Mouse (Mus musculus) bone marrow, adult 2 months (tissue): Measurements from ENCODE around the gene Slc22a3. TPM values are rescaled to one million over a fixed set of nuclear protein-coding genes. Genes with fewer than 3 reads are reported as not detected.
A peak's percentile ranks its signal among the peaks of the same experiment; 100 is the strongest.

ENCODE experiments used
- H3K27ac ChIP-seq: fragments of 200-500 bp; 2 replicates; pipeline ENCODE4 v1.5.1; 2012; ENCODE audit warnings: low read depth, mild to moderate bottlenecking, control low read depth, inconsistent platforms, low read length; ENCODE audit not compliant: control insufficient read depth, poor library complexity, insufficient read depth
- H3K4me1 ChIP-seq: fragments of 200-500 bp; 2 replicates; pipeline ENCODE4 v1.6.1; 2011; ENCODE audit warnings: low read length; ENCODE audit not compliant: control insufficient read depth, insufficient read depth
- H3K4me3 ChIP-seq: fragments of 200-500 bp; replicated peaks from 2 replicates; pipeline ENCODE3; 2011; ENCODE audit warnings: mild to moderate bottlenecking, low read depth, low read length, control low read depth; ENCODE audit not compliant: control insufficient read depth
- CTCF ChIP-seq: fragments of 200-500 bp; IDR thresholded peaks from 2 replicates; pipeline ENCODE4 v1.5.1; 2011; ENCODE audit warnings: low read length, control low read depth; ENCODE audit not compliant: control insufficient read depth, insufficient read depth
- POLR2A ChIP-seq: fragments of 200-500 bp; IDR thresholded peaks from 2 replicates; pipeline ENCODE4 v1.6.1; 2011; ENCODE audit warnings: low read depth, mild to moderate bottlenecking, control low read depth, low read length, borderline replicate concordance; ENCODE audit not compliant: control insufficient read depth
- WGBS: fragments of 180-500 bp; shearing (Covaris S2); methylation state at CpG from one replicate; pipeline ENCODE4 v1.1.7; 2018; 5-methylcytosine and 5-hydroxymethylcytosine counted together
- polyA plus RNA-seq: library from polyadenylated mRNA; stranded (reverse); fragments of >200 nt; gene quantifications from 2 replicates; pipeline ENCODE4 v1.2.4, GENCODE M21; 2011; ENCODE audit warnings: low replicate concordance; ENCODE audit not compliant: missing spikeins, insufficient read depth, insufficient read length

The Slc22a3 gene
- polyA plus RNA-seq, 1 experiment = 2.3 TPM

- Histone ChIP-seq H3K27ac (no peak overlapping the region), H3K4me1 (no peaks in the 10 kb centered on the region), H3K4me3 (no peak overlapping the region)
- 74% methylated on average over 5 of the region's 5 CpGs for WGBS
- TF ChIP-seq CTCF (no peak), POLR2A (no peak)
Observed at GRCm38 (mm10) chr17:12489888-12490287, 17.6 kb downstream of the Slc22a3 start.

GRCm38 (mm10) chr17:12485657-12486056 lies 21.8 kb downstream of the Slc22a3 start:
- 85% methylated on average over 3 of the region's 3 CpGs for WGBS
- H3K27ac ChIP-seq = no peak overlapping the region
- TF ChIP-seq POLR2A (no peak), CTCF (no peak)
- no peak overlapping the region for H3K4me3 ChIP-seq
- no peaks in the 10 kb centered on the region for H3K4me1 ChIP-seq

- Histone ChIP-seq H3K4me1 (no peaks in the 10 kb centered on the region), H3K4me3 (no peak overlapping the region), H3K27ac (no peak overlapping the region)
- TF ChIP-seq CTCF (no peak), POLR2A (no peak)
- 48% methylated on average over 2 of the region's 2 CpGs for WGBS
Observed at GRCm38 (mm10) chr17:12479416-12479815, 28.1 kb downstream of the Slc22a3 start.

- Histone ChIP-seq H3K27ac (no peak overlapping the region), H3K4me3 (no peak overlapping the region), H3K4me1 (no peaks in the 10 kb centered on the region; the same call in 1 of the 2 replicates)
- 15% methylated on average over 3 of the region's 3 CpGs for WGBS
- TF ChIP-seq POLR2A (no peak), CTCF (no peak)
Observed at GRCm38 (mm10) chr17:12474509-12475083, 32.9 kb downstream of the Slc22a3 start.

GRCm38 (mm10) chr17:12472547-12472946 lies 35.0 kb downstream of the Slc22a3 start:
- Histone ChIP-seq H3K4me3 (no peak overlapping the region), H3K4me1 (peaks cover 3% of the 10 kb centered on the region), H3K27ac (no peak overlapping the region)
- TF ChIP-seq CTCF (no peak), POLR2A (no peak)

- WGBS = 45% methylated on average over 5 of the region's 5 CpGs
- TF ChIP-seq POLR2A (no peak), CTCF (no peak)
- no peak overlapping the region for H3K27ac ChIP-seq
- H3K4me3 ChIP-seq = no peak overlapping the region
- H3K4me1 ChIP-seq = peaks cover 3% of the 10 kb centered on the region
Observed at GRCm38 (mm10) chr17:12468745-12469144, 38.8 kb downstream of the Slc22a3 start.

- no peak overlapping the region for H3K27ac ChIP-seq
- H3K4me1 ChIP-seq = peaks cover 3% of the 10 kb centered on the region
- TF ChIP-seq CTCF = no peak
- TF ChIP-seq POLR2A = no peak
- no peak overlapping the region for H3K4me3 ChIP-seq
- WGBS = 54% methylated on average over 3 of the region's 3 CpGs
Observed at GRCm38 (mm10) chr17:12467642-12468041, 39.9 kb downstream of the Slc22a3 start.

- TF ChIP-seq CTCF = no peak
- TF ChIP-seq POLR2A = no peak
- H3K4me3 ChIP-seq = no peak overlapping the region
- peaks cover 3% of the 10 kb centered on the region for H3K4me1 ChIP-seq
- no peak overlapping the region for H3K27ac ChIP-seq
- 29% methylated on average over 4 of the region's 4 CpGs for WGBS
Observed at GRCm38 (mm10) chr17:12466501-12467000, 41.0 kb downstream of the Slc22a3 start.

GRCm38 (mm10) chr17:12461168-12461567 lies 46.3 kb downstream of the Slc22a3 start:
- H3K27ac ChIP-seq = no peak overlapping the region
- no peak overlapping the region for H3K4me3 ChIP-seq
- TF ChIP-seq CTCF (peak; percentile 26; the same call in 1 of the 2 replicates), POLR2A (no peak)
- H3K4me1 ChIP-seq = no peaks in the 10 kb centered on the region; the same call in 1 of the 2 replicates
